Mouse (Mus musculus) embryonic facial prominence, embryonic 12.5 days (tissue): Measurements from ENCODE around the gene Adat3. TPM values are rescaled to one million over a fixed set of nuclear protein-coding genes. Genes with fewer than 3 reads are reported as not detected.

ENCODE experiments used
- ATAC-seq: fragments of 200-750 bp; cut with Nextera tagmentation; 2 replicates; pipeline ENCODE4 v1.8.0; 2017; ENCODE audit not compliant: insufficient number of reproducible peaks, insufficient read depth, low FRiP score, low TSS enrichment
- H3K27ac ChIP-seq: fragments of 300-500 bp; sonication (generic); 2 replicates; pipeline ENCODE4 v1.5.1; 2016; ENCODE audit warnings: mild to moderate bottlenecking
- H3K27me3 ChIP-seq: fragments of 300-500 bp; sonication (generic); 2 replicates; pipeline ENCODE4 v1.6.1; 2016; ENCODE audit warnings: mild to moderate bottlenecking, moderate library complexity
- H3K36me3 ChIP-seq: fragments of 300-500 bp; sonication (generic); 2 replicates; pipeline ENCODE4 v1.6.1; 2016; ENCODE audit warnings: mild to moderate bottlenecking
- H3K4me1 ChIP-seq: fragments of 300-500 bp; sonication (generic); 2 replicates; pipeline ENCODE4 v1.6.1; 2016
- H3K4me2 ChIP-seq: fragments of 300-500 bp; sonication (generic); replicated peaks from 2 replicates; pipeline ENCODE4 v1.6.1; 2016; ENCODE audit warnings: mild to moderate bottlenecking, moderate library complexity
- H3K4me3 ChIP-seq: fragments of 300-500 bp; sonication (generic); 2 replicates; pipeline ENCODE4 v1.5.1; 2016; ENCODE audit warnings: mild to moderate bottlenecking
- H3K9ac ChIP-seq: fragments of 300-500 bp; sonication (generic); 2 replicates; pipeline ENCODE4 v1.6.1; 2016; ENCODE audit warnings: mild to moderate bottlenecking, moderate library complexity
- H3K9me3 ChIP-seq: fragments of 300-500 bp; sonication (generic); 2 replicates; pipeline ENCODE4 v1.6.1; 2016; ENCODE audit warnings: mild to moderate bottlenecking, moderate library complexity
- WGBS: fragments of 180-500 bp; shearing (Covaris S2); methylation state at CpG from one replicate; pipeline ENCODE4 v1.1.7; 2016; 5-methylcytosine and 5-hydroxymethylcytosine counted together
- polyA plus RNA-seq: library from polyadenylated mRNA; unstranded; fragments of >200 nt; fragmentation: Nextera tagmentation; extraction: Ambion mirVana; gene quantifications from 2 replicates; pipeline ENCODE4 v1.2.1, GENCODE M21; 2016

The Adat3 gene
- polyA plus RNA-seq, 1 experiment from 2014 or later = 7.8 TPM

DNA sequence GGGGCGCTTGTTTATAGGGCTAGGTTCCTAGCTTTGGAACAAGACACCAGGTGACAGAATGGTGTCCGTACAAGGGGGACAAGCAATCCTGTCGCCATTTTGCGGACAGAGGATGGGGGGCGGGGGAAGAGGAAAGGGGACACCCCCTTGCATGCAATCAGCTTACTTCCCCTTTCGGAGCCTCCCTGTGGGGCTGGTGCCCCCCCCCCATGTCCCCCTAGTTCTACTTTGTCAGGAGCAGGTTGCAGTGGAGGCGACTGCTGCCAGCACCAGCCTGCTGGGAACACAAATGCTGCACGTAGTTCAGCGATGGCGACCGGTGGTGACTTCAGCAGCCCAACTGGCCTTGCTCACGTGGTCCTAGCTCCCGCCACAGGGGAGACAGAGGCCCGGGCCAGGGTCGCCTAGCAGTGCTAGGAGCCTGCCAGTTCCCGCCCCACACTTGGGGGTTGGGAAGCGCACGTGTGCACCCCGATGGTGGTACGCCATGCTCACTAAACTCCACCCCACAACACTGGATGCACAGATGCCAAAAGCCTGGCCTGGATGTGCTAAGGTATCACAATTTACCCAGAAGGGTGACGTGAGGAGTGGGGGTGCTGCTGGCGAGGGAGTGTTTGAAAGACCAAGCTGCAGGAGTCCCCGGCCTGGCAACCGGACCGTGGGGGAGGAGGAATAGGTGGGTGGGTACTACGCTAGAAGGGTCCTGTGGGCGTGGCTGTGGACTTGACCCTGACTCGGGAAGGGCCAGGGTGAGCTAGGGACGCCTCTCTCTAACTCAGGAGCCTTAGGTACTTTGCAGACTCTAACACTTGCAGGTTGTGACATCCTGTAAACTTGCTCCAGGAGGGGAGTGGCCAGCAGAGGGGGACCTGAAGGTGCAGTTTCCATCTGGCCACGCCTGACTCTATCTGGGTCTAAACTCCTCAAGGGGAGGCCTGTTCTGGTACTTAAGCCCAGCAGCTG, 31.5 kb upstream of the Adat3 start:
- 0 out of 2 replicates have a peak, but pooled peaks have one; percentile 6 for ATAC-seq
- peaks cover 52% of the 10 kb centered on the region for H3K4me1 ChIP-seq
- H3K36me3 ChIP-seq = peaks cover 6% of the 10 kb centered on the region
- H3K9ac ChIP-seq = peak overlapping the region; percentile 56
- no peaks in the 10 kb centered on the region for H3K27me3 ChIP-seq
- H3K4me2 ChIP-seq = peak overlapping the region; percentile 43
- 21% methylated on average over 30 of the region's 30 CpGs for WGBS
- H3K4me3 ChIP-seq = peak overlapping the region; percentile 19; the same call in 1 of the 2 replicates
- H3K9me3 ChIP-seq = no peaks in the 10 kb centered on the region
- peak overlapping the region; percentile 46; the same call in 1 of the 2 replicates for H3K27ac ChIP-seq

- H3K36me3 ChIP-seq = peaks cover 6% of the 10 kb centered on the region
- no peaks in the 10 kb centered on the region for H3K9me3 ChIP-seq
- H3K4me1 ChIP-seq = peaks cover 47% of the 10 kb centered on the region
- ATAC-seq = no peak
- no peaks in the 10 kb centered on the region for H3K27me3 ChIP-seq
- WGBS = 77% methylated on average over 2 of the region's 2 CpGs
- H3K4me3 ChIP-seq = no peak overlapping the region
- H3K9ac ChIP-seq = no peak overlapping the region
- H3K4me2 ChIP-seq = no peak overlapping the region
- H3K27ac ChIP-seq = no peak overlapping the region
Measured at GRCm38 (mm10) chr10:80572477-80572876, 30.2 kb upstream of the Adat3 start.

- 54% methylated on average over 9 of the region's 9 CpGs for WGBS
- peaks cover 52% of the 10 kb centered on the region for H3K4me1 ChIP-seq
- no peak overlapping the region for H3K27ac ChIP-seq
- H3K9me3 ChIP-seq = no peaks in the 10 kb centered on the region
- no peaks in the 10 kb centered on the region for H3K36me3 ChIP-seq
- no peak overlapping the region for H3K4me2 ChIP-seq
- no peaks in the 10 kb centered on the region for H3K27me3 ChIP-seq
- peak overlapping the region; percentile 19; the same call in 1 of the 2 replicates for H3K9ac ChIP-seq
- no peak for ATAC-seq
- no peak overlapping the region for H3K4me3 ChIP-seq
Measured at GRCm38 (mm10) chr10:80573944-80574343, 28.7 kb upstream of the Adat3 start.

DNA sequence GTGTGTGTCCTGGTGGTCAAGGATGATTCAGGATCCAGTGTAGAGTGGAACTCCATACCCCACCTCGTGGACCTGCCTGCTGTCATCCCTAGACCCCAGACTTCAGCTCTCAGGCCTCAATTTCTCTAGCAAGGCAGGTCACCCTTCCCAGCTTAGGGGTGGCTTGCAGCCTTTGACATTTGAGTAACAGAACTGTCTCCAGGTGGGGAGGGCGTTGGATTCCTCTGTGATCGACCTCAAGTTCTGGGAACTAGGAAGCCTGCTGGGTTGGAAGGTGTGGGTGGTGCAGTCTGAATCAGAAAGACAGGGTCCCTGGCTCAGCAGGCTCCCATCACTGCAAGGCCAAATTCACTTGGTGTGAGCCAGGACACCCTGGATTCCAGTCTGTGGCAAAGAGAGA, 27.8 kb upstream of the Adat3 start:
- Histone ChIP-seq H3K4me2 (peak overlapping the region; percentile 96), H3K4me1 (peaks cover 49% of the 10 kb centered on the region), H3K4me3 (no peak overlapping the region), H3K9ac (no peak overlapping the region), H3K9me3 (no peaks in the 10 kb centered on the region), H3K27ac (no peak overlapping the region), H3K36me3 (no peaks in the 10 kb centered on the region), H3K27me3 (no peaks in the 10 kb centered on the region)
- no peak for ATAC-seq
- WGBS = 68% methylated on average over 3 of the region's 3 CpGs

GRCm38 (mm10) chr10:80575925-80576324, 26.8 kb upstream of the Adat3 start:
- no peaks in the 10 kb centered on the region for H3K9me3 ChIP-seq
- 13% methylated on average over 17 of the region's 17 CpGs for WGBS
- peak overlapping the region; percentile 81 for H3K9ac ChIP-seq
- no peak overlapping the region for H3K27ac ChIP-seq
- H3K36me3 ChIP-seq = no peaks in the 10 kb centered on the region
- H3K4me1 ChIP-seq = peaks cover 41% of the 10 kb centered on the region
- H3K4me2 ChIP-seq = peak overlapping the region; percentile 96
- peak overlapping the region; percentile 85 for H3K4me3 ChIP-seq
- no peak for ATAC-seq
- H3K27me3 ChIP-seq = no peaks in the 10 kb centered on the region

GRCm38 (mm10) chr10:80576351-80577194, 26.1 kb upstream of the Adat3 start:
- peaks cover 35% of the 10 kb centered on the region for H3K4me1 ChIP-seq
- no peaks in the 10 kb centered on the region for H3K27me3 ChIP-seq
- ATAC-seq = no peak
- H3K27ac ChIP-seq = peak overlapping the region; percentile 93
- 0 out of 2 replicates have a peak, but pooled peaks cover 4% of the 10 kb centered on the region for H3K36me3 ChIP-seq
- H3K4me3 ChIP-seq = peak overlapping the region; percentile 85
- H3K9ac ChIP-seq = peak overlapping the region; percentile 81
- under 1% methylated on average over 85 of the region's 96 CpGs for WGBS
- no peaks in the 10 kb centered on the region for H3K9me3 ChIP-seq
- H3K4me2 ChIP-seq = peak overlapping the region; percentile 96

DNA sequence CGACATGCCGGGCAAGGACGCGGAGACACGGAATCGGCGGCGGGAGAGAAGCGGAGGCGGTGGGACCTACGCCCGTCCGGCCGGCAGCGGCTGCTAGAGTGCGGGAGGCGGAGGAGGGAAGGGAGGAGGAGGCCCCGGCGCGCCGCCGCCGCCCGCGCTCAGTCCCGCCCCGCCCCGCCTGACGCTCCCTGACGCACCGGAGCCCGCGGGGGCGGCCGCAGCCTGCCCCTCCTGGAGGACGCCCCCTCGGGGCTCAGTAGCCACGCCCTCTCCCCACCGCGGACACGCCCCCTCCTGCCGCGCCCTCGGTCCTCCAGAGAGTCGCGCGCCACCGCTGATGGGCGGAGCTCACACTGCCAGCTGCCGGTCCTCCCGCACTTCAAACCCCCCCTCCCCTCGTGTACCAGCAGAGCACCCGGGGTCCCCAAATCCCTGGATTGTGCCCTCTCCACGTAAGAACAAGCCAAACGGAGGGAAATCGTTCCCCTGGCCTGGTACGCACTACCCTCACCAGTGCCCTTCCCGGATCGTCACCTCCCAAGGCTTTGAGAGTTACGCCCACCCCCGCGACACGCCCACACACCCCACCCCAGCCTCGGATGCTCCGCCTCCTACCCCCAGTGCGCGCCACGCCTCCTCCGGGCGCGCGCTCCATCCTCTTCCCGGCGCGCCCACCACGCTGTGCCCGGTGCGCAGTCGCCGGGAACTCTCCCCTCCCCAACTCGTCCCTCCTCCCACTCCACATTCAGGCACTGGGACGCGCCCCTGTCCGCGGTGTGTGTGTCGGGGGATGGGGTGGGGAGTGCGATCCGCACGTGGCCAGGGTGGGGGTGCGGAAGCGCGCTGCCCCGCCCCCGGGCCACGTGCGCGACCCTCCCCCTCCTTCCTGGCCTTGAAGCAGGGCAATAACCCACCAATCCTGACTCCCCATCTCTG, 25.2 kb upstream of the Adat3 start, which contains the start of gene Klf16:
Gene Klf16 (minus strand): TSS at position 127 of the 936 bp plus-strand sequence.
- peak within 1 kb of the TSS; percentile 93 for H3K27ac ChIP-seq
- no peaks in the 10 kb centered on the region for H3K27me3 ChIP-seq
- H3K4me3 ChIP-seq = peak within 1 kb of the TSS; percentile 85
- peaks cover 31% of the 10 kb centered on the region for H3K4me1 ChIP-seq
- H3K9ac ChIP-seq = peak within 1 kb of the TSS; percentile 81
- peak within 1 kb of the TSS; percentile 96 for H3K4me2 ChIP-seq
- under 1% methylated on average over 62 of the region's 97 CpGs for WGBS
- H3K36me3 ChIP-seq = peaks cover 5% of the 10 kb centered on the region; the same call in 1 of the 2 replicates
- H3K9me3 ChIP-seq = no peaks in the 10 kb centered on the region
- ATAC-seq = peak; percentile 71

GRCm38 (mm10) chr10:80578131-80578750, 24.4 kb upstream of the Adat3 start:
- Histone ChIP-seq H3K4me1 (peaks cover 30% of the 10 kb centered on the region), H3K9me3 (no peaks in the 10 kb centered on the region), H3K4me2 (peak overlapping the region; percentile 96), H3K4me3 (peak overlapping the region; percentile 85), H3K36me3 (peaks cover 9% of the 10 kb centered on the region), H3K9ac (peak overlapping the region; percentile 81; the same call in 1 of the 2 replicates), H3K27me3 (no peaks in the 10 kb centered on the region), H3K27ac (peak overlapping the region; percentile 93)
- peak; percentile 1 for ATAC-seq
- WGBS = under 1% methylated on average over 29 of the region's 29 CpGs

DNA sequence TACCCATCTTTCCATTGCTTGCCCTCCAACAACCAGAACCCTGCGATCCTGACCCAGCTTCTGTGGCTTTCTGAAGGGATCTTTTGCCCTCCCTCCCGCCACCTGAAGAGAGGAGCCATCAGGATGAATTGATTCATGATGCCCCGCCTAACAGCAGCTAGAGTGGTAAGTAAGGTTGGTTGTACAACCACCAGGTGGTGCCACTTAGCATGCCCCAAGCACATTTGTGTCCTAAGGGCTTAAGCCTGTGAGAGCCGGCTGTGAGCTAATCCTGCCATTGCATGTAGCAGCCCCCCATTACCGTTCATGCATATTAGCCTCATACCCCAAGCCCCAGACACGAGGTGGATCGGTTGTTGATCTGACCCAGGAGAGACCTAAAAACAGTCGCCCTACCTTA, 23.8 kb upstream of the Adat3 start:
- H3K9me3 ChIP-seq = no peaks in the 10 kb centered on the region
- H3K36me3 ChIP-seq = peaks cover 16% of the 10 kb centered on the region
- H3K4me1 ChIP-seq = peaks cover 24% of the 10 kb centered on the region
- H3K4me3 ChIP-seq = peak overlapping the region; percentile 85
- peak overlapping the region; percentile 93; the same call in 1 of the 2 replicates for H3K27ac ChIP-seq
- no peak for ATAC-seq
- H3K4me2 ChIP-seq = peak overlapping the region; percentile 96
- H3K9ac ChIP-seq = no peak overlapping the region
- WGBS = 9% methylated on average over 8 of the region's 8 CpGs
- H3K27me3 ChIP-seq = no peaks in the 10 kb centered on the region

- Histone ChIP-seq H3K9me3 (no peaks in the 10 kb centered on the region), H3K27ac (no peak overlapping the region), H3K4me1 (peaks cover 13% of the 10 kb centered on the region; the same call in 1 of the 2 replicates), H3K4me2 (no peak overlapping the region), H3K9ac (no peak overlapping the region), H3K27me3 (no peaks in the 10 kb centered on the region), H3K36me3 (peaks cover 36% of the 10 kb centered on the region), H3K4me3 (no peak overlapping the region)
- 80% methylated on average over 5 of the region's 5 CpGs for WGBS
- ATAC-seq = no peak
Measured at GRCm38 (mm10) chr10:80583047-80583446, 19.6 kb upstream of the Adat3 start.
